Mouse (Mus musculus): ENCODE data around the gene Gm20481. TPM values are rescaled to one million over a fixed set of nuclear protein-coding genes. Genes with fewer than 3 reads are reported as not detected.
"Not testable (repeated sequence)": the region's sequence is repeated elsewhere in the genome, so short reads cannot be mapped to it uniquely, and the experiment has no call there.

Gene Gm20481
- total RNA-seq, 2 experiments from 2014 or later: not detected

GRCm38 (mm10) chr17:34999871-35000716 lies 30.4 kb downstream of the Gm20481 start:
- not testable (repeated sequence) for DNase-seq (ENCODE audit: low spot score in 2 of 2)
- intact Hi-C loops (cut with DNase I): loop anchor here (10.0 kb wide), 1 partner anchor 235 kb away; the partner anchor contains the start of genes Atp6v1g2 and Nfkbil1

- peak; percentile 84 to 88 for DNase-seq (ENCODE audit: low spot score in 2 of 2)
- intact Hi-C loops (cut with DNase I): loop anchor here (10.0 kb wide), 1 partner anchor 234 kb away; the partner anchor contains the start of genes Atp6v1g2 and Nfkbil1
Measured at GRCm38 (mm10) chr17:35000717-35001451, 31.2 kb downstream of the Gm20481 start, which contains the start of gene Vars. Vars (plus strand) TSS chr17:35000987.

- intact Hi-C loops (cut with DNase I): loop anchor here (10.0 kb wide), 1 partner anchor 233 kb away; the partner anchor contains the start of genes Atp6v1g2 and Nfkbil1
- DNase-seq (ENCODE audit: low spot score in 2 of 2): peak in 1 of 2 experiments; percentile 30
Measured at GRCm38 (mm10) chr17:35001452-35002152, 31.9 kb downstream of the Gm20481 start.

GRCm38 (mm10) chr17:35002153-35002865 lies 32.6 kb downstream of the Gm20481 start:
- intact Hi-C loops (cut with DNase I): loop anchor here (10.0 kb wide), 1 partner anchor 232 kb away; the partner anchor contains the start of genes Atp6v1g2 and Nfkbil1
- DNase-seq (ENCODE audit: low spot score in 2 of 2): no peak

- no peak for DNase-seq (ENCODE audit: low spot score in 2 of 2)
Measured at GRCm38 (mm10) chr17:35003022-35003838, 33.5 kb downstream of the Gm20481 start.

GRCm38 (mm10) chr17:35004075-35004717 lies 34.5 kb downstream of the Gm20481 start:
- no peak for DNase-seq (ENCODE audit: low spot score in 2 of 2)
- intact Hi-C loops (cut with DNase I): loop anchor here (10.0 kb wide), 1 partner anchor 231 kb away; the partner anchor contains the start of genes Atp6v1g2 and Nfkbil1

More at GRCm38 (mm10) chr17:35003022-35003838, 33.5 kb downstream of the Gm20481 start:
- intact Hi-C loops (cut with DNase I): loop anchor here (10.0 kb wide), 1 partner anchor 232 kb away; the partner anchor contains the start of genes Atp6v1g2 and Nfkbil1

- intact Hi-C loops (cut with DNase I): loop anchor here (10.0 kb wide), 1 partner anchor 230 kb away; the partner anchor contains the start of genes Atp6v1g2 and Nfkbil1
- DNase-seq (ENCODE audit: low spot score in 2 of 2): no peak
Measured at GRCm38 (mm10) chr17:35005158-35005557, 35.4 kb downstream of the Gm20481 start.

GRCm38 (mm10) chr17:35005902-35006301 lies 36.2 kb downstream of the Gm20481 start:
- DNase-seq (ENCODE audit: low spot score in 2 of 2): not testable (repeated sequence)
- intact Hi-C loops (cut with DNase I): loop anchor here (10.0 kb wide), 1 partner anchor 229 kb away; the partner anchor contains the start of genes Atp6v1g2 and Nfkbil1

- no peak for DNase-seq (ENCODE audit: low spot score in 2 of 2)
- intact Hi-C loops (cut with DNase I): loop anchor here (10.0 kb wide), 1 partner anchor 227 kb away; the partner anchor contains the start of genes Atp6v1g2 and Nfkbil1
Measured at GRCm38 (mm10) chr17:35007387-35007991, 37.8 kb downstream of the Gm20481 start.

GRCm38 (mm10) chr17:35009586-35009985 lies 39.9 kb downstream of the Gm20481 start:
- DNase-seq (ENCODE audit: low spot score in 2 of 2): no peak
- intact Hi-C loops (cut with DNase I): loop anchor here (10.0 kb wide), 1 partner anchor 225 kb away; the partner anchor contains the start of genes Atp6v1g2 and Nfkbil1

GRCm38 (mm10) chr17:35011440-35011839 lies 41.7 kb downstream of the Gm20481 start:
- no peak for DNase-seq (ENCODE audit: low spot score in 2 of 2)
- intact Hi-C loops (cut with DNase I): no loop called here

GRCm38 (mm10) chr17:35012430-35012829 lies 42.7 kb downstream of the Gm20481 start:
- DNase-seq (ENCODE audit: low spot score in 2 of 2): no peak
- intact Hi-C loops (cut with DNase I): no loop called here

- no peak for DNase-seq (ENCODE audit: low spot score in 2 of 2)
- intact Hi-C loops (cut with DNase I): no loop called here
Measured at GRCm38 (mm10) chr17:35013221-35013620, 43.5 kb downstream of the Gm20481 start.

- intact Hi-C loops (cut with DNase I): no loop called here
- no peak for DNase-seq (ENCODE audit: low spot score in 2 of 2)
Measured at GRCm38 (mm10) chr17:35015296-35015695, 45.6 kb downstream of the Gm20481 start.

GRCm38 (mm10) chr17:35016376-35016775 lies 46.7 kb downstream of the Gm20481 start, which contains the start of gene Vwa7:
Vwa7 (plus strand) TSS chr17:35016579.
- intact Hi-C loops (cut with DNase I): no loop called here
- DNase-seq (ENCODE audit: low spot score in 2 of 2): no peak
